Mouse (Mus musculus) heart, embryonic 14.5 days (tissue): ENCODE measurements around the gene Ttc8. TPM values are rescaled to one million over a fixed set of nuclear protein-coding genes. Genes with fewer than 3 reads are reported as not detected.

Experiments used
- ATAC-seq: fragments of 200-750 bp; cut with Nextera tagmentation; 2 replicates; pipeline ENCODE4 v1.8.0; 2017; ENCODE audit warnings: low read depth, moderate TSS enrichment; ENCODE audit not compliant: insufficient number of reproducible peaks, insufficient read depth, low FRiP score
- H3K27ac ChIP-seq, 2 experiments: fragments of 200-500 bp in 1 of 2; fragments of 300-500 bp in 1 of 2; sonication (generic) in 1 of 2; replicated peaks in 1 of 2; 2 replicates each; pipeline ENCODE4 v1.5.1; 2012 to 2014; ENCODE audit warnings: low read depth in 2 of 2, low read length in 2 of 2, control low read depth in 1 of 2, mild to moderate bottlenecking in 1 of 2, mixed read lengths in 1 of 2; ENCODE audit not compliant: control insufficient read depth in 1 of 2, insufficient read depth in 1 of 2
- H3K27me3 ChIP-seq: fragments of 300-500 bp; sonication (generic); 2 replicates; pipeline ENCODE4 v1.6.1; 2014; ENCODE audit warnings: mild to moderate bottlenecking, low read length, control low read depth; ENCODE audit not compliant: control insufficient read depth, insufficient read depth
- H3K36me3 ChIP-seq: fragments of 300-500 bp; sonication (generic); 2 replicates; pipeline ENCODE4 v1.6.1; 2014; ENCODE audit warnings: mild to moderate bottlenecking, control low read depth, low read length, mixed read lengths; ENCODE audit not compliant: control insufficient read depth, insufficient read depth
- H3K4me1 ChIP-seq, 2 experiments: fragments of 200-500 bp in 1 of 2; fragments of 300-500 bp in 1 of 2; sonication (generic) in 1 of 2; 2 replicates each; pipeline ENCODE4 v1.6.1; 2012 to 2014; ENCODE audit warnings: low read length in 2 of 2, control low read depth in 1 of 2, mixed read lengths in 1 of 2; ENCODE audit not compliant: control insufficient read depth in 2 of 2, insufficient read depth in 2 of 2
- H3K4me2 ChIP-seq: fragments of 300-500 bp; sonication (generic); 2 replicates; pipeline ENCODE4 v1.6.1; 2014; ENCODE audit warnings: mild to moderate bottlenecking, low read length
- H3K4me3 ChIP-seq, 2 experiments: fragments of 200-500 bp in 1 of 2; fragments of 300-500 bp in 1 of 2; sonication (generic) in 1 of 2; 2 replicates each; pipeline ENCODE4 v1.5.1; 2012 to 2014; ENCODE audit warnings: low read length in 2 of 2, mild to moderate bottlenecking in 2 of 2, control low read depth in 1 of 2, low read depth in 1 of 2, moderate library complexity in 1 of 2; ENCODE audit not compliant: control insufficient read depth in 1 of 2, insufficient read depth in 1 of 2
- H3K9ac ChIP-seq: fragments of 300-500 bp; sonication (generic); 2 replicates; pipeline ENCODE4 v1.6.1; 2014; ENCODE audit warnings: mild to moderate bottlenecking, low read length
- H3K9me3 ChIP-seq: fragments of 300-500 bp; sonication (generic); 2 replicates; pipeline ENCODE4 v1.6.1; 2016; ENCODE audit warnings: low read length, control low read depth; ENCODE audit not compliant: control insufficient read depth
- WGBS: fragments of 180-500 bp; shearing (Covaris S2); extraction: QIAGEN DNeasy Blood & Tissue Kit; methylation state at CpG from one replicate; pipeline ENCODE4 v1.1.7; 2014; 5-methylcytosine and 5-hydroxymethylcytosine counted together
- polyA plus RNA-seq: library from polyadenylated mRNA; unstranded; fragments of >200 nt; fragmentation: Nextera tagmentation; extraction: Ambion mirVana; gene quantifications from 2 replicates; pipeline ENCODE4 v1.2.1, GENCODE M21; 2014

Ttc8 gene
- polyA plus RNA-seq, 1 experiment from 2014 or later: 18.4 TPM

- no peaks in the 10 kb centered on the region for H3K36me3 ChIP-seq
- no peak for ATAC-seq
- no peak overlapping the region for H3K9ac ChIP-seq
- no peaks in the 10 kb centered on the region for H3K27me3 ChIP-seq
- no peak overlapping the region for H3K4me3 ChIP-seq
- H3K4me1 ChIP-seq: no peaks in the 10 kb centered on the region
- H3K4me2 ChIP-seq: no peak overlapping the region
- no peak overlapping the region for H3K27ac ChIP-seq
- 60% methylated on average over 1 of the region's 1 CpGs for WGBS
- no peaks in the 10 kb centered on the region for H3K9me3 ChIP-seq
These were observed 109.6 kb downstream of the Ttc8 start for GRCm38 (mm10) chr12:99030022-99030421.

Other genes with a start within 250 kb of the Ttc8 start
- gene Ptpn21, start 183.2 kb upstream of the Ttc8 start, polyA plus RNA-seq: 14.1 and 14.4 TPM in 2 replicates
- 99.9 and 102 TPM in 2 replicates for gene Zc3h14, start 173.6 kb upstream of the Ttc8 start, polyA plus RNA-seq
- 5.7 and 7.9 TPM in 2 replicates for gene Eml5, start 19.1 kb upstream of the Ttc8 start, polyA plus RNA-seq